Mouse (Mus musculus) adipocyte (in vitro differentiated cells): ENCODE results near the gene Kcnq4.

Experiments used
- DNase-seq: peaks from one replicate; pipeline ENCODE4 v3.0.0-alpha.2; 2016; ENCODE audit warnings: low spot score

The Kcnq4 gene

DNA sequence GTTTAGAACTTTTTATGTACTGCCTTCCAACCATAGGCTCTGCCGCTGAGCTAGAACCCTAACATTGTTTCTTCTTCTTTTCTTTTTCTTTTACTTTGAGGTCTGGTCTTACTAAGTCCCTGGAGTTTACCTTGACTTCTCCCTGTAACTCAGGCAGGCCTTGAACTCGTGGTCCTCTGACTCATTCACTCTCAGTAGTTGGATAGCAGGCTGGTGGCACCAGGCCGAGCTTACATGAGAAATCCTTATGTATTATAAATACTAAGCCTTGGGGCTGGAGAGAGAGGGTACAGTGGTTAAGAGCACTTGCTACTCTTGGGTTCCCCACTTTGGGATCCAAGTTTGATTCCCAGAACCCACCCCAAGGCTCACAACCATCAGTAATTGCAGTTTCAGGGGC, 74.8 kb downstream of the Kcnq4 start:
- no peak for DNase-seq

DNA sequence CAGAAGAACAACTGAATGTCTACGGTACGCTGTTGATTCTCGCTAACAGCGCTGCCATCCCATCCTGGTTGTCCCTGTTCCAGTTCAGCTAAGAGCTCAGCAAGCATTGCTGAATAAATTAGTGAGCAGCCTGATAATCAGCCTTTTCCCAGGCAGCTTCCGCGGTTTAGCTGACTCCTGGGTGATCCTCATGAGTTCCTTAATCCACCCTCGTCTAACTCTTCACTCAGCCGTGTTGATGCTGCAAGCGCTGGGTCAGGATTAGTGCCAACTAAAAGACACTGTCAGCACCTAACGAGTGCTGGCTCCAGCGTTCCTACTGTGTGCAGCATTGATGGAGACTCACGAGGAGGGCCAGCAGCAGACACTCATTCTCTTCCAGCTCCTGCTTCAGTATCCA, 77.4 kb downstream of the Kcnq4 start:
- no peak for DNase-seq

DNA sequence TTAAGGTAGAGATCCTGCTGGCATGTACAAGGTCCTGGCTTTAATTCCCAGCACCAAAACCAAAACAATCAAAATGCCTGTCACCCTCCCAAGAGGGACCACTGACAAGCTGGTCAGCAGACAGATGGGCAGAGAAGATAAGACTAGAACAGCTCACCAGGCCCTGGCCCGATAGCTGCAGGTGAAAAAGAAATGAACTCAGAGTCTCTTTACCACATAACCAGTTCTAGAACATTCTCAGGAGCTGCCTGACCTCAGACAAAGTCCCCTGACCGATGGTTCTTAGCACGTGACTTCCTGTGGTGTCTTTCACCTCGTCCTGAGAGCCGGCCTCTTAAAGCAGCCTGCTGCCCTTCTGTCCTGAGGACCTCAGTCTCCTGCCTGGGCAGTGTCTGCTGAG, 78.8 kb downstream of the Kcnq4 start:
- DNase-seq: no peak

DNA sequence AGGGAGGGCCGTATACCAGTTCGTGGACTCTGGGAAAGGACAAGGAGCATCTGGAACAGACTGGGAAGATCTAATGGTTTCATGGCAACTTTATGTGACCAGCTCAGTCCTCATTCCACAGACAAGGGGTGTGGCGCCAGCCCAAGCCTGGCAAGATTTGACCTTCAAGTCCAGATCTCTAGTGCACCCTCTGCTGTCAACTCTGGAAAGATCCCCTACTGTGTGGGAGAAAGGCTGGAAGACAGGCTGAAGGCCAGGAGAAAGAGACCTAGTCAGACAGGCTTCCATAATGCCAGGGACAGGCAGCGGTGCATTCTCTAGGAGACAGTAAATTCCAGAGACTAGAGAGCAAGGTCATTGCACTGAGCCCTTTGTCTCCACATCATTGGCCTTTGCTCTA, 79.9 kb downstream of the Kcnq4 start:
- peak; percentile 12 for DNase-seq

DNA sequence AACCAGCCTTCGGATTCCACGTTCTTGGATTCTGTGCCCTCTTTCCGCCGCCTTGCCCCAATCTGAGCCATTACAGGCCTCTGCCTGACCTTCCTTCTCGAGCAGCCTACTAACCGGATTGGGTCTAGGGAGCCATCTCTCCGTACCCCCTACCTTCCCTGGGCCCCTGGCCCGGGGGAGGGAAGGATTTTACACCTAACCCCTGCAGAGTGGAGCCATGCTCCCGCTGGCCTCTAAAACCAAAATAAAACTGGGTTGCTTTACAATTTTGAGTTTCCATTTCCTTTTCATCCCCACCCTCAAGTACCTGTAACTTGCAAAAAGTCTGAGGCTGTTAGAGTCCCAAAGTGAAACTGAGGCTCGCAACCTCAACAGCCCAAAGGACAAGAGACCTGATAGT, 80.9 kb downstream of the Kcnq4 start:
- no peak for DNase-seq

DNA sequence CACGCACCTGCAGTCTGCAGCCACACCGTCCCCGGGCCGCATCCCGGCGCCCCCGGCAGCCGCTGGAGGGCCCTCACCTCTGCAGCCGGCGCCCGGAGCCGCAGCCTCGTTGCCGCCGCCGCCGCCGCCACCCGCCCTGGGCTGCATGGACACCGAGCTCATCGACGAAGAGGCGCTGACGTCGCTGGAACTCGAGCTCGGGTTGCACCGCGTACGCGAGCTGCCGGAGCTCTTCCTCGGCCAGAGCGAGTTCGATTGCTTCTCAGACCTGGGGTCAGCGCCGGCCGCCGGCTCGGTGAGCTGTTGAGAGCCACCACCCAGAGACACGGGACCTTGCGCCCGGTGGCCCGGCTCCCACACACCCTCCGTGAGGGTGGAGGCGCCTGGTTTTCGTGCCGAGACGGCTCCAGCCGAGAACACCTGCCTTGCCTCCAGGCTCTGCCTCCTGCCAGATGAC, 81.3 kb downstream of the Kcnq4 start:
- DNase-seq: no peak

- no peak for DNase-seq
Observed at GRCm38 (mm10) chr4:120666358-120667024, 81.9 kb downstream of the Kcnq4 start, which contains the start of gene Cited4. Cited4 (plus strand) TSS chr4:120666572.

DNA sequence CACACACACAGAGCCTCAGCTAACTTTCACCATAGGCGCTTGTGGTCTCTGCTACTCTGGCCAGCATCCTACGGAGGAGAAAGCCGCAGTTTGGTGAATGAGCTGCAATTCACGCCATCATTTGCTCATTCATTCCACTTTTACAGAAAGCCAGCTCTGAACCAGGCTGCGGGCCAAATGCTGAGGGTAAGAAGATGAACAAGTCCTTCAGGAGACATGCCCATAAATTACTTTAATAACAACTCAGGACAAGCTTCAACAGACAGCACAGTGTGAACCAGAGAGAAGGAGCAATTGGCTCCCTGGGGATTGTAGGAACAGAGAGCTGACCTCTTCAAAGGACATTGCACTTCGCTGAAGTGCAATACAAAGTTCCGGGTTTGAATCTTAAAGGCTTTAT, 82.6 kb downstream of the Kcnq4 start:
- DNase-seq: peak; percentile 41

- no peak for DNase-seq
Observed at GRCm38 (mm10) chr4:120665144-120665700, 83.2 kb downstream of the Kcnq4 start.

- DNase-seq: no peak
Observed at GRCm38 (mm10) chr4:120664601-120665000, 83.8 kb downstream of the Kcnq4 start.

- DNase-seq: no peak
Observed at GRCm38 (mm10) chr4:120660485-120660884, 87.9 kb downstream of the Kcnq4 start.

DNA sequence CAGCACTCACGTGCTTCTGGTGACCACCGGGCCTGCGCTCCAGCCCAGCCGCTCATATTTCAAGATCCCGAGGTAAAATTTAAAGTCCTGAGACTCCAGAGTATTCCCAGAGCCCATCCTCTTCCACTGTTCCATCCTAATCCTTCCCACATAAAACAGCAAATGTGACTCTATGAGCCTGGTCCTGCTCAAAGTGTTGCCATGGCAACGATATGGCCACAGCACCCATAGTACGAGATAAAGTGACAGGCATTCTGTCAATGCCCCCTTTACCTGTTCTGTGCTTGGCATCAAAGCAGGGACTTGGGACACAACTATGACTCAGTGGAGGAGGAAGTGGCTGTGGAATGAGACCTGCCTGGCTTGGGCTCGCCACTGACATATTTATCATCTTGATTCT, 92.5 kb downstream of the Kcnq4 start:
- DNase-seq: no peak

DNA sequence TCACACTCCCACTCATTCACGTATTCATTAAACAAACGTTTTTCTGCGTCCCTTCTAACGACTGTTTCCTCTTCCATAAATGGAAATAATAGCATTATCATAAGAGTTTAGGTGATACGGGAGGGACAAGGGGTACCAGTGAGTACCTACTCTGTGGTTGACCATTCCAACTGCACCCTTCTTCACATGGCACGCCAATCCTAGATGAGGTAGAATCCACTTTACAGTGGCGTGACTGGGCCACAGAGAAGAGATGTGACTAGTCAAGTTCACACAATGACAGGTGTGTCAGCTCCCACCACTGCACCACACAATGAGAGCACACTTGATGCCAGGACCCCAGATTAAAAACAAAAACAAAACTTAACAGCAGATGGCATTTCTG, 98.2 kb downstream of the Kcnq4 start:
- DNase-seq: no peak

DNA sequence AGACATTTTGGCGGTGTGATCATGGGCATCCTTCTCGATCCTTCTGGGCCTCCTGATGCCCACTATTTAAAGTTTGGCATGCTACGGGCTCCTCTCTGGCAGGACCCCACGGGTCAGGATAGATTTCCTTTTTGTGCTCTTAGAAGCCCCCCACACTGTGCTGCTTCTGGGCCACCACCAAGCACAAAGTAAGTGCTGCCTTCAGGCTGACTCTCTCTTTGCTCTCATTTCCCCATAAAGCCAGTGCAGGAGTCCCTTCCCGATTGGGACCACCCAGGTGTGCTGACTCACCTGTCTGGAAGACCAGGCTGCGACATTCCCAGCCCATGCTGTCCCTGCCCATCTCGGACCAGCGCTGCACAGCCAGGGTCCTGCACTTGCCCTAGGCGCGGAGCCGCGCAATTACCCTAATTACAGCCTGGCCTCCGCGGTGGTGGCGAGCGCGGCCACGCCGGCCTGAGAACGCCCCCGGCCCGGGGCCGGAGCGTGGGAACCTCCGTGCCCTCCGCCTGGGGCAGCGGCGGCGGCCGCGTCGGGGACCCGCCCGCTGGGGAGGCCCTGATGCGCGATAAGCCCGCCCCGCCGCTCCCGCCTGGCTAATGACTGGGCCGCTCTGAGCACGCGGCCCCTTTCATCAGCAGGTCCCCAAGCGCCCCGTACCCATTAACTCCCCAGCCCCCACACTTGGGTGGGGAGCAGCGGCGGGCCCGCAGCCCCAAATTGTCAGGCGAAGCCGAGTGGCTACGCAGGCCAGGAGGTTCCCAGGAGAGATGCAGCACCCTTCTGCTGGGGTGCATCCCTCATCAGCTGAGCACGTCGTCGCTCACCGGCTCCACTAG, 98.8 kb downstream of the Kcnq4 start:
- no peak for DNase-seq
